Mouse (Mus musculus) embryonic fibroblast, embryonic 13.5 days (primary cell): ENCODE measurements around the gene Crybg1. TPM values are rescaled to one million over a fixed set of nuclear protein-coding genes. Genes with fewer than 3 reads are reported as not detected.

Experiments
- H3K27ac ChIP-seq: 2 replicates; pipeline ENCODE4 v1.5.1; 2012; ENCODE audit warnings: low read length, control low read depth, inconsistent platforms; ENCODE audit not compliant: insufficient read depth
- H3K4me1 ChIP-seq: 2 replicates; pipeline ENCODE4 v1.6.1; 2011; ENCODE audit warnings: low read length; ENCODE audit not compliant: control insufficient read depth, insufficient read depth
- H3K4me3 ChIP-seq: 2 replicates; pipeline ENCODE4 v1.5.1; 2011; ENCODE audit warnings: mild to moderate bottlenecking, control low read depth, low read length; ENCODE audit not compliant: insufficient read depth
- CTCF ChIP-seq: IDR thresholded peaks from 2 replicates; pipeline ENCODE4 v1.5.1; 2011; ENCODE audit warnings: mild to moderate bottlenecking, control low read depth, low read length, moderate library complexity, borderline replicate concordance; ENCODE audit not compliant: insufficient read depth
- POLR2A ChIP-seq: IDR thresholded peaks from 2 replicates; pipeline ENCODE4 v1.6.1; 2011; ENCODE audit warnings: low read depth, mild to moderate bottlenecking, control low read depth, low read length, moderate library complexity
- polyA plus RNA-seq: library from polyadenylated mRNA; stranded (reverse); fragments of >200 nt; gene quantifications from 2 replicates; pipeline ENCODE4 v1.2.4, GENCODE M21; 2011; ENCODE audit warnings: low read depth; ENCODE audit not compliant: missing spikeins, insufficient read length

Crybg1 gene
- polyA plus RNA-seq, 1 experiment, result 0.65 TPM

GRCm38 (mm10) chr10:44000156-44000865, 148.3 kb downstream of the Crybg1 start:
- no peak overlapping the region for H3K4me3 ChIP-seq
- peaks cover 6% of the 10 kb centered on the region; the same call in 1 of the 2 replicates for H3K4me1 ChIP-seq
- TF ChIP-seq POLR2A, result no peak
- TF ChIP-seq CTCF, result no peak
- H3K27ac ChIP-seq, result no peak overlapping the region

- H3K4me3 ChIP-seq, result no peak overlapping the region
- no peak overlapping the region for H3K27ac ChIP-seq
- H3K4me1 ChIP-seq, result peaks cover 6% of the 10 kb centered on the region; the same call in 1 of the 2 replicates
- TF ChIP-seq CTCF (no peak), POLR2A (no peak)
Measured at GRCm38 (mm10) chr10:43998503-43999082, 150.1 kb downstream of the Crybg1 start.

- H3K4me3 ChIP-seq, result no peak overlapping the region
- TF ChIP-seq CTCF, result no peak
- TF ChIP-seq POLR2A, result no peak
- H3K27ac ChIP-seq, result no peak overlapping the region
- H3K4me1 ChIP-seq, result peaks cover 6% of the 10 kb centered on the region; the same call in 1 of the 2 replicates
Measured at GRCm38 (mm10) chr10:43998023-43998422, 150.6 kb downstream of the Crybg1 start.

GRCm38 (mm10) chr10:43997276-43997675, 151.4 kb downstream of the Crybg1 start:
- H3K27ac ChIP-seq, result no peak overlapping the region
- no peak overlapping the region for H3K4me3 ChIP-seq
- TF ChIP-seq CTCF (no peak), POLR2A (no peak)
- peaks cover 6% of the 10 kb centered on the region; the same call in 1 of the 2 replicates for H3K4me1 ChIP-seq

GRCm38 (mm10) chr10:43995858-43996650, 152.6 kb downstream of the Crybg1 start:
- no peak overlapping the region for H3K27ac ChIP-seq
- no peak overlapping the region for H3K4me3 ChIP-seq
- peaks cover 6% of the 10 kb centered on the region; the same call in 1 of the 2 replicates for H3K4me1 ChIP-seq
- TF ChIP-seq CTCF, result no peak
- TF ChIP-seq POLR2A, result no peak

- no peak overlapping the region for H3K4me3 ChIP-seq
- no peak overlapping the region for H3K27ac ChIP-seq
- H3K4me1 ChIP-seq, result peaks cover 3% of the 10 kb centered on the region; the same call in 1 of the 2 replicates
- TF ChIP-seq POLR2A, result no peak
Measured at GRCm38 (mm10) chr10:43993198-43993597, 155.5 kb downstream of the Crybg1 start.

- peaks cover 3% of the 10 kb centered on the region; the same call in 1 of the 2 replicates for H3K4me1 ChIP-seq
- H3K4me3 ChIP-seq, result no peak overlapping the region
- no peak for TF ChIP-seq CTCF
Measured at GRCm38 (mm10) chr10:43992506-43992905, 156.1 kb downstream of the Crybg1 start.

GRCm38 (mm10) chr10:43991268-43991667, 157.4 kb downstream of the Crybg1 start:
- TF ChIP-seq POLR2A (no peak), CTCF (no peak)

More at GRCm38 (mm10) chr10:43992506-43992905, 156.1 kb downstream of the Crybg1 start:
- no peak overlapping the region for H3K27ac ChIP-seq

GRCm38 (mm10) chr10:43983866-43984265, 164.8 kb downstream of the Crybg1 start:
- Histone ChIP-seq H3K27ac (no peak overlapping the region), H3K4me1 (no peaks in the 10 kb centered on the region), H3K4me3 (no peak overlapping the region)
- TF ChIP-seq POLR2A (no peak), CTCF (no peak)

More at GRCm38 (mm10) chr10:43991268-43991667, 157.4 kb downstream of the Crybg1 start:
- H3K4me3 ChIP-seq, result no peak overlapping the region
- no peaks in the 10 kb centered on the region for H3K4me1 ChIP-seq
- H3K27ac ChIP-seq, result no peak overlapping the region
